Mouse (Mus musculus) liver, embryonic 12.5 days (tissue): Measurements from ENCODE around the gene Emc8. TPM values are rescaled to one million over a fixed set of nuclear protein-coding genes. Genes with fewer than 3 reads are reported as not detected.

Experiments
- ATAC-seq: fragments of 200-750 bp; cut with Nextera tagmentation; 2 replicates; pipeline ENCODE4 v1.8.0; 2017; ENCODE audit warnings: moderate number of reproducible peaks, mild to moderate bottlenecking, moderate library complexity
- H3K27ac ChIP-seq: fragments of 300-500 bp; sonication (generic); 2 replicates; pipeline ENCODE4 v1.5.1; 2016; ENCODE audit warnings: mild to moderate bottlenecking
- H3K27me3 ChIP-seq: fragments of 300-500 bp; sonication (generic); replicated peaks from 2 replicates; pipeline ENCODE4 v1.6.1; 2016; ENCODE audit warnings: mild to moderate bottlenecking, moderate library complexity
- H3K36me3 ChIP-seq: fragments of 300-500 bp; sonication (generic); 2 replicates; pipeline ENCODE4 v1.6.1; 2016; ENCODE audit warnings: mild to moderate bottlenecking, moderate library complexity
- H3K4me1 ChIP-seq: fragments of 300-500 bp; sonication (generic); 2 replicates; pipeline ENCODE4 v1.6.1; 2016
- H3K4me2 ChIP-seq: fragments of 300-500 bp; sonication (generic); 2 replicates; pipeline ENCODE4 v1.6.1; 2016; ENCODE audit warnings: mild to moderate bottlenecking, moderate library complexity
- H3K4me3 ChIP-seq: fragments of 300-500 bp; sonication (generic); 2 replicates; pipeline ENCODE4 v1.5.1; 2016; ENCODE audit warnings: mild to moderate bottlenecking, moderate library complexity
- H3K9ac ChIP-seq: fragments of 300-500 bp; sonication (generic); 2 replicates; pipeline ENCODE4 v1.6.1; 2016; ENCODE audit warnings: mild to moderate bottlenecking, moderate library complexity
- H3K9me3 ChIP-seq: fragments of 300-500 bp; sonication (generic); replicated peaks from 2 replicates; pipeline ENCODE4 v1.6.1; 2016; ENCODE audit warnings: mild to moderate bottlenecking, moderate library complexity
- WGBS: fragments of 180-500 bp; shearing (Covaris S2); methylation state at CpG from one replicate; pipeline ENCODE4 v1.1.7; 2016; ENCODE audit not compliant: insufficient replicate concordance; 5-methylcytosine and 5-hydroxymethylcytosine counted together
- polyA plus RNA-seq: library from polyadenylated mRNA; unstranded; fragments of >200 nt; fragmentation: Nextera tagmentation; extraction: Ambion mirVana; gene quantifications from 2 replicates; pipeline ENCODE4 v1.2.1, GENCODE M21; 2016

Gene Emc8
- polyA plus RNA-seq, result 171 and 180 TPM in 2 replicates

DNA sequence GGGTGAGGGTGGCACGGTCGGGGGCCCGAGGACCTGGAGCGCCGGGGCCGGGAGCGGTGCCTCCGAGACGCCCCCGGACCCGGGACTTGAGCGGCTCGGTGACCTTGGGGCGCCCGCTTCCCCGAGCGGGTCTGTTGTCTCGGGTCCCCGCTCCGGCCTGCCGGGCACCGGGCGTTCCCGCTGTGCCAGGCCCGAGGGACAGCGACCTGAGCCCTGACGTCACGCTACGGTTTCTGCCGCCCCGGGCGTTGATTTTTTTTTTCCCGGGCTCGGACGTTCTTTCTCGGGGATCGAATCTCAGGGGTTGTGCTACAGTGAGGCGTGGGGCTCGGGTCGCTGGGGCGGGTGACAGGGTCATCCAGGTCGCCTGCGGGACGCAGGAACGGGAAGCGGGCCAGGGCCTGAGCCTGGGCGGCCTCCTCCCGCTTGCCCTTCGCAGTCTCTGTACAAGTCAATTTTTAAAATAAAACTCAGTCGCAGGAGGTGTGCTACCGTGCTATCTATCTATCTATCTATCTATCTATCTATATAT lies at the start of gene Emc8:
Gene Emc8 (minus strand): TSS at position 200 of the 532 bp plus-strand sequence.
- WGBS, result under 1% methylated on average over 51 of the region's 51 CpGs
- peak within 1 kb of the TSS; percentile 96 for H3K4me3 ChIP-seq
- no peaks in the 10 kb centered on the region for H3K9me3 ChIP-seq
- H3K27me3 ChIP-seq, result no peaks in the 10 kb centered on the region
- H3K27ac ChIP-seq, result peak within 1 kb of the TSS; percentile 96
- peak within 1 kb of the TSS; percentile 97 for H3K9ac ChIP-seq
- H3K4me2 ChIP-seq, result peak within 1 kb of the TSS; percentile 91
- peaks cover 64% of the 10 kb centered on the region for H3K36me3 ChIP-seq
- ATAC-seq, result peak; percentile 64
- peaks cover 64% of the 10 kb centered on the region for H3K4me1 ChIP-seq

DNA sequence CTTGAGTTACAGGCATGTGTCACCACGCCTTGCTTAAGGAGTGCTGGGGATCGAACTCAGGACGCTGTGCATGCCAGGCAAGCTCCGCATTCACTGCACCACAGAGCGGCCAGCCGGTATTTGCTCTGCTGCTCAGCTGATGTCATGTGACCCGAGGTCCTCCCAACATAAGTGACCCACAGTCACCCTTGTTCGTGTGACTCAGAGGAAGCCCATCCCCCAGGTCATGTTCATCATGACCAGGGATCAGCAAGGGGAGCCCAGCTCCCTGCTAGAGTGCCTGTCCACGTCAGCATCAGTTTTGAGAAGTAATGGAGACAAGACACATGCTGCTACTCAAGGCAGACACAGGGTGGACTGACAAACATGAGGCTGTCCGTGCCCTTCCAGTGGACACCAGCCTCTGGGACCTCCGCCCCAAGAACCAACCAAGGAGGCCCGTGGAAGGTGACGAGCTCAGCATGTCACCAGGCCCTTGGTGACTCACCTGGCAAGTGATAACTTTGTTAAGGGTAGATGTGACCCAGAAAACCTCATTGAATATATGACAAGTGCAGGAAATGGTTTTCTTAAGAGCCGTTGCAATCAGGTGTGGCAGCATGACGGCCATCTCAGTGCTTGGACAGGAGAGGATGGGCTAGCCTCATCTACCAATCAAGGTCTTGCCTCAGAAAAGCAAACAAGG lies 47.8 kb upstream of the Emc8 start:
- H3K4me1 ChIP-seq, result no peaks in the 10 kb centered on the region
- H3K4me2 ChIP-seq, result no peak overlapping the region
- ATAC-seq, result no peak
- no peak overlapping the region for H3K4me3 ChIP-seq
- H3K36me3 ChIP-seq, result no peaks in the 10 kb centered on the region
- H3K27ac ChIP-seq, result no peak overlapping the region
- 59% methylated on average over 15 of the region's 15 CpGs for WGBS
- H3K9me3 ChIP-seq, result no peaks in the 10 kb centered on the region
- H3K27me3 ChIP-seq, result no peaks in the 10 kb centered on the region
- H3K9ac ChIP-seq, result no peak overlapping the region

GRCm38 (mm10) chr8:120715200-120715599 lies 46.8 kb upstream of the Emc8 start:
- Histone ChIP-seq H3K27ac (no peak overlapping the region), H3K4me2 (no peak overlapping the region)
- no peak for ATAC-seq

GRCm38 (mm10) chr8:120709176-120709575 lies 40.8 kb upstream of the Emc8 start:
- H3K4me2 ChIP-seq, result no peak overlapping the region
- no peak overlapping the region for H3K4me3 ChIP-seq
- WGBS, result 50% methylated on average over 10 of the region's 10 CpGs
- ATAC-seq, result no peak
- H3K36me3 ChIP-seq, result no peaks in the 10 kb centered on the region
- H3K4me1 ChIP-seq, result no peaks in the 10 kb centered on the region
- H3K27ac ChIP-seq, result no peak overlapping the region
- no peaks in the 10 kb centered on the region; the same call in 1 of the 2 replicates for H3K27me3 ChIP-seq
- no peaks in the 10 kb centered on the region for H3K9me3 ChIP-seq
- H3K9ac ChIP-seq, result no peak overlapping the region

More at GRCm38 (mm10) chr8:120715200-120715599, 46.8 kb upstream of the Emc8 start:
- no peak overlapping the region for H3K9ac ChIP-seq
- no peaks in the 10 kb centered on the region for H3K4me1 ChIP-seq
- no peaks in the 10 kb centered on the region for H3K36me3 ChIP-seq
- no peak overlapping the region for H3K4me3 ChIP-seq
- 43% methylated on average over 6 of the region's 6 CpGs for WGBS
- no peaks in the 10 kb centered on the region for H3K27me3 ChIP-seq
- H3K9me3 ChIP-seq, result no peaks in the 10 kb centered on the region

DNA sequence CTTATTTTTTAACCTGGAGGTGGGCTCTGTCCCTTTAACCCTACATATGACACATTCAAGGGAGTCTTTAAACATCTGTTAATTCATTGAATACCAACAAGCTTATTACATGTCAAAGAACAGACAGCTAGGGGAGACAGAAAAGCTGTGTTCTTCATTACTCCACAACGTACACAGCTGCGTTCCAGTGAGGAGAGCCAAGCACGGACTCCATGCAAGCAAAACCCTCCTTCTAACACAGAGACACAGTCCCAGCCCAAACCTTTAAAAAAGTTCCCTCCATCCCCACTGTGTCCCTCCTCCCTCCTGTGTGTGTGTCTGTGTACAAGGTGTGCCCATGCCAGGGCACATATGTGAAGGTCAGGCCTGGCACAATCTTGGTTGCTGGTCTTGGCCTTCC lies 37.8 kb upstream of the Emc8 start:
- Histone ChIP-seq H3K27ac (no peak overlapping the region), H3K4me3 (no peak overlapping the region)
- WGBS, result 81% methylated on average over 3 of the region's 3 CpGs

DNA sequence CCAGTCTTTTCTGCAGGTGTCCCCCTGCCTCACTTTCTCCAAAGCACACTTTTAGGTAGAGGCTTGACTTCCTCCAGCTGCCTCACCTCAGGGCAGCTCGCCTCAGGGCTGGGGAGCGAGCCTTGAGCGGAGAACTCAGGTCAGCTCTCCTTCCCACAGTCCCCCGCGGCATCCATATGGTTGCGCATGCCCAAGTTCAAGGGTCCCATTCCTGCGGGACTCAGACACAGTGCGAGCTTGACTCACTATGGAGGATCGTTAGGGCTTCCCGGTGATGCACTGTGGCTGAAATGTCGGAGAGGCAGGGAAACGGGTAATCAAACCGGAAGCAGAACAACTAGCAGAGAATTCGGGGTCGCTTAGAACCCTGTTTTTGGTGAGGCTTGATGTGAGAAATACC lies 36.8 kb upstream of the Emc8 start:
- Histone ChIP-seq H3K4me3 (no peak overlapping the region), H3K36me3 (no peaks in the 10 kb centered on the region), H3K4me2 (no peak overlapping the region), H3K9me3 (no peaks in the 10 kb centered on the region), H3K27me3 (peaks cover 5% of the 10 kb centered on the region; the same call in 1 of the 2 replicates), H3K27ac (no peak overlapping the region), H3K9ac (no peak overlapping the region), H3K4me1 (no peaks in the 10 kb centered on the region)
- no peak for ATAC-seq
- 72% methylated on average over 15 of the region's 15 CpGs for WGBS

More for the DNA sequence above, 37.8 kb upstream of the Emc8 start:
- H3K4me1 ChIP-seq, result no peaks in the 10 kb centered on the region
- H3K27me3 ChIP-seq, result peaks cover 5% of the 10 kb centered on the region; the same call in 1 of the 2 replicates
- ATAC-seq, result no peak
- H3K9me3 ChIP-seq, result no peaks in the 10 kb centered on the region
- H3K9ac ChIP-seq, result no peak overlapping the region
- no peak overlapping the region for H3K4me2 ChIP-seq
- H3K36me3 ChIP-seq, result no peaks in the 10 kb centered on the region

- WGBS, result 62% methylated on average over 9 of the region's 9 CpGs
- Histone ChIP-seq H3K9ac (no peak overlapping the region), H3K9me3 (no peaks in the 10 kb centered on the region), H3K4me2 (no peak overlapping the region), H3K4me1 (peaks cover 5% of the 10 kb centered on the region; the same call in 1 of the 2 replicates), H3K27me3 (peaks cover 7% of the 10 kb centered on the region; the same call in 1 of the 2 replicates), H3K36me3 (no peaks in the 10 kb centered on the region), H3K27ac (no peak overlapping the region), H3K4me3 (no peak overlapping the region)
- no peak for ATAC-seq
Measured at GRCm38 (mm10) chr8:120704203-120704602, 35.8 kb upstream of the Emc8 start.

DNA sequence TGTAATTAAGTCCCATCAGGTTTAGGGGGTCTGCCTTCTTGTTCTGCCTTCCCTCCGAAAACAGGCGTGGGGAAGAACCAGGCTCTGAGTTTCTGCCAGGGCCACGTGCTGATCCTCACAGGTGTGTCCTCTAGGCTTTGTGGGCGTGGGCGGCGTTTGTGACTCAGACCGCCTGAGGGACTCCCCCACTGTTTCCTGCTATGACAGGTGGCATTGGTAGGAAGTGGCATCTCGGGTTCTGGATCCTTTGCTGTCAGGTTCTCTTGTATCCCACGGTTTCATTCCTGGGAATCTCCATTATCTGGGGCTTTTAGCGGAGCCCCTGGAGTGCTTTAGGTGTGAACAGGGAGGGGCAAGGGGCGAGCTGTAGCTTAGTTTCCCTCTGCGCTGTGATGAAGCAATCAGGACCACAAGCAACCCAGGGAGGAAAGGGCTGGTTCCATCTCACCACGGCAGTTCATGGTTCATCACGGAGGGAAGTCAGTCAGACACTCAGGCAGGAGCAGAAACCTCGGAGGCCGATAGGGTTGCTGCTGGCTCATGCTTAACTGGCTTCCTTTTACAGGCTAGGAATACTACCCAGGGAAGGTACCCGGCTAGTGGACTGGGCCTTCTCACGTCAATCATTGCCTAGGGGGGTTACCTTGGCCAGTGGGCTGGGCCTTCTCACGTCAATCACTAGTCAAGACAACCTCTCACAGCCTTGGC lies 33.5 kb upstream of the Emc8 start:
- peaks cover 5% of the 10 kb centered on the region; the same call in 1 of the 2 replicates for H3K4me1 ChIP-seq
- H3K9me3 ChIP-seq, result no peaks in the 10 kb centered on the region
- no peak for ATAC-seq
- no peaks in the 10 kb centered on the region for H3K36me3 ChIP-seq
- no peak overlapping the region for H3K4me2 ChIP-seq
- H3K27ac ChIP-seq, result no peak overlapping the region
- H3K4me3 ChIP-seq, result no peak overlapping the region
- WGBS, result 33% methylated on average over 19 of the region's 19 CpGs
- no peak overlapping the region for H3K9ac ChIP-seq
- peaks cover 7% of the 10 kb centered on the region; the same call in 1 of the 2 replicates for H3K27me3 ChIP-seq

- Histone ChIP-seq H3K9ac (no peak overlapping the region), H3K4me1 (peaks cover 10% of the 10 kb centered on the region; the same call in 1 of the 2 replicates), H3K27me3 (peaks cover 7% of the 10 kb centered on the region; the same call in 1 of the 2 replicates), H3K9me3 (no peaks in the 10 kb centered on the region), H3K4me3 (no peak overlapping the region), H3K4me2 (no peak overlapping the region), H3K36me3 (no peaks in the 10 kb centered on the region), H3K27ac (no peak overlapping the region)
- WGBS, result 35% methylated on average over 4 of the region's 4 CpGs
- no peak for ATAC-seq
Measured at GRCm38 (mm10) chr8:120700053-120700452, 31.7 kb upstream of the Emc8 start.

DNA sequence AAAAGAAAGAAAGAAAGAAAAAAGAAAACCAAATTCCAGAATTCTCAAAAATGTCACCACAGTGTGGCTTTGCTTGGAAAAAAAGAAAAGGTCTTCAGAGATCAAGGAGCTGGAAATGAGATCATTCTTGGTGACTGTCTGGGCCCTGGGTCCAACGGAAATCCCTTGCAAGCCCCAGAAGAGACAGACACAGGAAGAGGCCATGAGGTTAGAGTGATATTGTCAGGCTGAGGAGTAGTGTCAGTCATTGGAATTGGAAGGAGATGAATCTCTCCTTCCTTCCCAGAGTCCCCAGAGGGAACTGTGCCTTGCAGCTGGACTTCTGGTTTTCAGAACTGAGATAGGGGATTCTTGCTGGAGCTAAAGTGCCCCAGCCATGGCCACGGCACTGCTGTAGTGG lies 31.2 kb upstream of the Emc8 start:
- ATAC-seq, result 0 out of 2 replicates have a peak, but pooled peaks have one; percentile 27
- no peak overlapping the region for H3K27ac ChIP-seq

DNA sequence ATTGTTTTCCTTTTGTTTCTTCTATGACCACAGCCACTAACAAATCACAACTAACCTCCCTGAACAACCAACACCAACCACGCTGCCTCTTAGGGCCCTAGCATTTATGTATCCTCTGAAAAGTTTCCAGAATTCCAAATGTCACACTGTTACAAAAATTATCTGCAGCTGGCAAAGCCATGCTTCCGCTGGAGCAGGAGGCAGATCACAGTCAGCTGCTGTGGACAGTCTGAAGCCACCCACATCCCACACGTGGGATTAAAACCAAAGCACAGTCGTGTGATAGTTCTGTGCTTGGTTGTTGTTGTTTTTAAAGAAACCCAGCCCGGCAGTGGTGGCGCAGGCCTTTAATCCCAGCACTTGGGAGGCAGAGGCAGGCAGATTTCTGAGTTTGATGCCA lies 30.7 kb upstream of the Emc8 start:
- no peak overlapping the region for H3K9ac ChIP-seq
- H3K4me1 ChIP-seq, result peaks cover 18% of the 10 kb centered on the region
- no peak overlapping the region for H3K4me3 ChIP-seq
- 53% methylated on average over 6 of the region's 6 CpGs for WGBS
- no peaks in the 10 kb centered on the region for H3K36me3 ChIP-seq
- H3K9me3 ChIP-seq, result no peaks in the 10 kb centered on the region
- no peak overlapping the region for H3K4me2 ChIP-seq
- no peak overlapping the region for H3K27ac ChIP-seq
- peaks cover 7% of the 10 kb centered on the region; the same call in 1 of the 2 replicates for H3K27me3 ChIP-seq
- no peak for ATAC-seq

More for the DNA sequence above, 31.2 kb upstream of the Emc8 start:
- peaks cover 13% of the 10 kb centered on the region for H3K4me1 ChIP-seq
- H3K4me3 ChIP-seq, result no peak overlapping the region
- no peaks in the 10 kb centered on the region for H3K36me3 ChIP-seq
- H3K9me3 ChIP-seq, result no peaks in the 10 kb centered on the region
- no peak overlapping the region for H3K4me2 ChIP-seq
- H3K27me3 ChIP-seq, result peaks cover 7% of the 10 kb centered on the region; the same call in 1 of the 2 replicates
- 14% methylated on average over 2 of the region's 2 CpGs for WGBS
- H3K9ac ChIP-seq, result no peak overlapping the region

GRCm38 (mm10) chr8:120698426-120698825 lies 30.1 kb upstream of the Emc8 start:
- H3K27ac ChIP-seq, result no peak overlapping the region
- H3K9ac ChIP-seq, result no peak overlapping the region
- no peaks in the 10 kb centered on the region for H3K9me3 ChIP-seq
- no peak overlapping the region for H3K4me3 ChIP-seq
- H3K27me3 ChIP-seq, result 0 out of 2 replicates have a peak, but pooled peaks cover 7% of the 10 kb centered on the region
- no peak overlapping the region for H3K4me2 ChIP-seq
- WGBS, result 76% methylated on average over 7 of the region's 7 CpGs
- no peak for ATAC-seq
- H3K4me1 ChIP-seq, result peaks cover 22% of the 10 kb centered on the region
- no peaks in the 10 kb centered on the region for H3K36me3 ChIP-seq
